Mouse (Mus musculus): ENCODE measurements around the gene Hist3h2ba.
"Not testable (repeated sequence)": the region's sequence is repeated elsewhere in the genome, so short reads cannot be mapped to it uniquely, and the experiment has no call there.

Hist3h2ba gene

GRCm38 (mm10) chr11:58947306-58947705, 1.4 kb upstream of the Hist3h2ba start:
- no peak overlapping the region for H3K4me3 ChIP-seq (replicated peaks; ENCODE audit: low read length)
- no peaks in the 10 kb centered on the region for H3K36me3 ChIP-seq (ENCODE audit: insufficient read depth, low read length)
- H3K9me3 ChIP-seq (ENCODE audit: low read length), result no peaks in the 10 kb centered on the region
- TF ChIP-seq CTCF (conservative IDR thresholded peaks at IDR 0.05; ENCODE audit: low read length) (no peak), POU5F1 (IDR thresholded peaks at IDR 0.05; ENCODE audit: borderline replicate concordance, low read length) (no peak), NANOG (IDR thresholded peaks at IDR 0.05; ENCODE audit: borderline replicate concordance, low read length) (no peak)
- H3K27me3 ChIP-seq (ENCODE audit: insufficient read depth, low read length), result peaks cover 64% of the 10 kb centered on the region
- peaks cover 20% of the 10 kb centered on the region for H3K4me1 ChIP-seq (replicated peaks; ENCODE audit: low read depth, low read length)

GRCm38 (mm10) chr11:58947798-58948528, 757 bp upstream of the Hist3h2ba start:
- H3K27me3 ChIP-seq (ENCODE audit: insufficient read depth, low read length), result peaks cover 66% of the 10 kb centered on the region
- no peaks in the 10 kb centered on the region for H3K36me3 ChIP-seq (ENCODE audit: insufficient read depth, low read length)
- TF ChIP-seq NANOG (IDR thresholded peaks at IDR 0.05; ENCODE audit: borderline replicate concordance, low read length) (no peak), POU5F1 (IDR thresholded peaks at IDR 0.05; ENCODE audit: borderline replicate concordance, low read length) (no peak), CTCF (conservative IDR thresholded peaks at IDR 0.05; ENCODE audit: low read length) (no peak)
- peak overlapping the region; percentile 78 for H3K4me3 ChIP-seq (replicated peaks; ENCODE audit: low read length)
- H3K9me3 ChIP-seq (ENCODE audit: low read length), result no peaks in the 10 kb centered on the region
- H3K4me1 ChIP-seq (replicated peaks; ENCODE audit: low read depth, low read length), result peaks cover 20% of the 10 kb centered on the region

- Histone ChIP-seq H3K27me3 (ENCODE audit: insufficient read depth, low read length) (peaks cover 64% of the 10 kb centered on the region), H3K9me3 (ENCODE audit: low read length) (no peaks in the 10 kb centered on the region), H3K4me1 (replicated peaks; ENCODE audit: low read depth, low read length) (peaks cover 22% of the 10 kb centered on the region), H3K4me3 (replicated peaks; ENCODE audit: low read length) (peak overlapping the region; percentile 78), H3K36me3 (ENCODE audit: insufficient read depth, low read length) (no peaks in the 10 kb centered on the region)
- TF ChIP-seq POU5F1 (IDR thresholded peaks at IDR 0.05; ENCODE audit: borderline replicate concordance, low read length) (no peak), NANOG (IDR thresholded peaks at IDR 0.05; ENCODE audit: borderline replicate concordance, low read length) (no peak), CTCF (conservative IDR thresholded peaks at IDR 0.05; ENCODE audit: low read length) (no peak)
Measured at GRCm38 (mm10) chr11:58949480-58950431, 1.0 kb downstream of the Hist3h2ba start.

- Histone ChIP-seq H3K27me3 (ENCODE audit: insufficient read depth, low read length) (peaks cover 50% of the 10 kb centered on the region), H3K4me3 (replicated peaks; ENCODE audit: low read length) (no peak overlapping the region), H3K36me3 (ENCODE audit: insufficient read depth, low read length) (peaks cover 3% of the 10 kb centered on the region; the same call in 1 of the 2 replicates), H3K9me3 (ENCODE audit: low read length) (no peaks in the 10 kb centered on the region), H3K4me1 (replicated peaks; ENCODE audit: low read depth, low read length) (peaks cover 30% of the 10 kb centered on the region)
- TF ChIP-seq POU5F1 (IDR thresholded peaks at IDR 0.05; ENCODE audit: borderline replicate concordance, low read length) (no peak), NANOG (IDR thresholded peaks at IDR 0.05; ENCODE audit: borderline replicate concordance, low read length) (no peak), CTCF (conservative IDR thresholded peaks at IDR 0.05; ENCODE audit: low read length) (no peak)
Measured at GRCm38 (mm10) chr11:58951210-58951609, 2.5 kb downstream of the Hist3h2ba start.

DNA sequence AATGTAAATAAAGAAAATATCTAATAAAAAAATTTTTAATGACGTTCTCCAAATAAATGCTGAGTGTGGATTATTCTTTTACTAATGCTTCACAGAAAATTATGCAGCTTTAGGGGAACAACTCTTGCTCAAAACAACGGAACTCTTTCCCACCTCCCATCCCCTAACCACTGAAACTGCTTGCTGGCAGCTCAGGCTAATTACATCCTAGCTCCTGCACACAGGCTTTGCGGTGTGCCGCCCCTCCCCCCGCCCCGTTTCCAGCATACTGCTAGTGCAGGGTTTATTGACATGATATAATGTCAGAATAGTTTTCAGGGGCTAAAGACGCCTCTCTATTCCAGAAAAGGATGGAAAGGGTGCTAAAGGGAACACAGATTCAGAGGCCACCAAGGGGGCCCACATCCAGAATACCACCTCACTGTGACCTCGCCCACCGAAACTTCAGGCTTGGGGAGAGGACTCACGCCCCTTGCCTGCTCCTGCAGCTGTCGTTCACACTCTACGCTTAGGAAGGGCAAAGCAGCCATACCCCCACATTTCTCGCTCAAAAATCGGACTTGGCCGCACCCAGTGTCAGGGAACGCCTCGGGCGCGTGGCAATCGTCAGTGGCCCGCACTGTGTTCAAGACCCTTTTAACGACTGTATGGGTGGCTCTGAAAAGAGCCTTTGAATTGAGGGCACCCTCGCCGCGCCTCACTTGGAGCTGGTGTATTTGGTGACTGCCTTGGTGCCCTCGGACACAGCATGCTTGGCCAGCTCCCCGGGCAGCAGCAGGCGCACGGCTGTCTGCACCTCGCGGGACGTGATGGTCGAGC, 4.8 kb downstream of the Hist3h2ba start:
- no peaks in the 10 kb centered on the region for H3K9me3 ChIP-seq (ENCODE audit: low read length)
- TF ChIP-seq POU5F1 (IDR thresholded peaks at IDR 0.05; ENCODE audit: borderline replicate concordance, low read length) (no peak), CTCF (conservative IDR thresholded peaks at IDR 0.05; ENCODE audit: low read length) (no peak), NANOG (IDR thresholded peaks at IDR 0.05; ENCODE audit: borderline replicate concordance, low read length) (no peak)
- peak overlapping the region; percentile 84 for H3K4me3 ChIP-seq (replicated peaks; ENCODE audit: low read length)
- peaks cover 51% of the 10 kb centered on the region for H3K27me3 ChIP-seq (ENCODE audit: insufficient read depth, low read length)
- H3K4me1 ChIP-seq (replicated peaks; ENCODE audit: low read depth, low read length), result peaks cover 27% of the 10 kb centered on the region
- H3K36me3 ChIP-seq (ENCODE audit: insufficient read depth, low read length), result peaks cover 20% of the 10 kb centered on the region

DNA sequence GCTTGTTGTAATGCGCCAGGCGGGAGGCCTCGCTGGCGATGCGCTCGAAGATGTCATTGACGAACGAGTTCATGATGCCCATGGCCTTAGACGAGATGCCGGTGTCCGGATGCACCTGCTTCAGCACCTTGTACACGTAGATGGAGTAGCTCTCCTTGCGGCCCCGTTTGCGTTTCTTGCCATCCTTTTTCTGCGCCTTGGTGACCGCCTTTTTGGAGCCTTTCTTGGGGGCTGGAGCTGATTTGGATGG, 5.4 kb downstream of the Hist3h2ba start:
- H3K4me1 ChIP-seq (replicated peaks; ENCODE audit: low read depth, low read length), result peaks cover 27% of the 10 kb centered on the region
- peaks cover 53% of the 10 kb centered on the region for H3K27me3 ChIP-seq (ENCODE audit: insufficient read depth, low read length)
- not testable (repeated sequence) for H3K9me3 ChIP-seq (ENCODE audit: low read length)
- H3K36me3 ChIP-seq (ENCODE audit: insufficient read depth, low read length), result peaks cover 20% of the 10 kb centered on the region
- peak overlapping the region; percentile 84 for H3K4me3 ChIP-seq (replicated peaks; ENCODE audit: low read length)

GRCm38 (mm10) chr11:58954420-58955142, 5.9 kb downstream of the Hist3h2ba start, which contains the start of the genes Hist3h2a and Trim17:
Gene Hist3h2a, plus strand, starts transcription at chr11:58954685.
Gene Trim17, plus strand, starts transcription at chr11:58954685.
- Histone ChIP-seq H3K27me3 (ENCODE audit: insufficient read depth, low read length) (peaks cover 54% of the 10 kb centered on the region), H3K36me3 (ENCODE audit: insufficient read depth, low read length) (peaks cover 20% of the 10 kb centered on the region), H3K9me3 (ENCODE audit: low read length) (no peaks in the 10 kb centered on the region), H3K4me1 (replicated peaks; ENCODE audit: low read depth, low read length) (peaks cover 29% of the 10 kb centered on the region), H3K4me3 (replicated peaks; ENCODE audit: low read length) (peak within 1 kb of the TSS; percentile 84)
- no peak for TF ChIP-seq POU5F1 (IDR thresholded peaks at IDR 0.05; ENCODE audit: borderline replicate concordance, low read length)
- no peak for TF ChIP-seq CTCF (conservative IDR thresholded peaks at IDR 0.05; ENCODE audit: low read length)

All from E14TG2a.4 (cell line).